Mouse (Mus musculus) cerebellum, postnatal 25 days (tissue): ENCODE measurements at regions not wholly inside any gene's neighbourhood (a gene's known extent, or its start where the extent isn't known, plus 50 kb on each side); places are given as distances from the start of the nearest gene placed in this dataset.

Source experiments
- DNase-seq, 2 experiments: peaks; one replicate each; pipeline ENCODE4 v3.0.0; 2021; ENCODE audit warnings: mixed read lengths in 2 of 2

- DNase-seq = no peak
Observed at GRCm38 (mm10) chr8:112196423-112196822, 181.6 kb upstream of the Gm6793 start.

GRCm38 (mm10) chr8:112195880-112196279 lies 181.0 kb upstream of the Gm6793 start:
- no peak for DNase-seq

- peak; percentile 69 to 70 for DNase-seq
Observed at GRCm38 (mm10) chr8:112191846-112192245, 177.0 kb upstream of the Gm6793 start.

GRCm38 (mm10) chr8:112189698-112190097 lies 174.9 kb upstream of the Gm6793 start:
- DNase-seq = no peak

- DNase-seq = no peak
Observed at GRCm38 (mm10) chr8:112170184-112170583, 155.3 kb upstream of the Gm6793 start.

GRCm38 (mm10) chr8:112156656-112157055 lies 141.8 kb upstream of the Gm6793 start:
- no peak for DNase-seq

GRCm38 (mm10) chr8:112138924-112139323 lies 124.1 kb upstream of the Gm6793 start:
- DNase-seq = peak; percentile 36 to 57

- DNase-seq = no peak
Observed at GRCm38 (mm10) chr8:112130196-112130595, 115.4 kb upstream of the Gm6793 start.

GRCm38 (mm10) chr8:112128833-112129518 lies 114.1 kb upstream of the Gm6793 start:
- DNase-seq = peak in 1 of 2 experiments; percentile 13

- DNase-seq = no peak
Observed at GRCm38 (mm10) chr8:112111950-112112349, 97.1 kb upstream of the Gm6793 start.

- peak; percentile 57 to 71 for DNase-seq
Observed at GRCm38 (mm10) chr8:112097883-112098635, 83.2 kb upstream of the Gm6793 start.

GRCm38 (mm10) chr8:112094881-112095280 lies 80.0 kb upstream of the Gm6793 start:
- no peak for DNase-seq

- peak; percentile 11 to 34 for DNase-seq
Observed at GRCm38 (mm10) chr8:112093554-112093953, 78.7 kb upstream of the Gm6793 start.

- no peak for DNase-seq
Observed at GRCm38 (mm10) chr8:112092831-112093230, 78.0 kb upstream of the Gm6793 start.

- no peak for DNase-seq
Observed at GRCm38 (mm10) chr8:112078621-112079020, 63.8 kb upstream of the Gm6793 start.

GRCm38 (mm10) chr8:112072205-112072604 lies 57.4 kb upstream of the Gm6793 start:
- no peak for DNase-seq

GRCm38 (mm10) chr8:112070251-112070650 lies 55.4 kb upstream of the Gm6793 start:
- no peak for DNase-seq
